ENCODE assay signal across 15 mouse cellular contexts in genomic region chr3:21992203-21992602, GRCm38 (mm10).
DNase-seq lines count a peak whose midpoint lies in the region; ATAC-seq and TF ChIP-seq lines count a peak whose summit lies in the region.
"Had no signal": no experiment of that assay in that cellular context is flagged by ENCODE, and none has a peak within 500 bp of the region (broad histone marks: within the 10 kb centered on the region; RNA-seq: fewer than 3 reads in every experiment).

No protein-coding gene starts in this region.

- H3K79me2 ChIP-seq in CH12.LX (replicated peaks; ENCODE audit: control insufficient read depth, extremely low read depth, insufficient read depth, poor library complexity, severe bottlenecking): no peaks in the 10 kb centered on the region

- 94% methylated on average over 5 of the region's 5 CpGs for WGBS in kidney, adult 2 months
- 93% methylated on average over 5 of the region's 5 CpGs for WGBS in embryonic facial prominence, embryonic 10.5 days

- peak overlapping the region; percentile 52; the same call in 1 of the 2 replicates for H3K27ac ChIP-seq in kidney, adult 2 months (ENCODE audit: insufficient read depth, low read depth, low read length)
- H3K27ac ChIP-seq in CH12.LX (ENCODE audit: insufficient read depth, low read depth): no peak overlapping the region
- no peak overlapping the region for H3K27ac ChIP-seq in embryonic facial prominence, embryonic 10.5 days (replicated peaks)
- H3K27ac ChIP-seq: embryonic facial prominence, embryonic 12.5 days; hindbrain, embryonic 13.5 days; liver, embryonic 14.5 days; midbrain, embryonic 15.5 days had no signal

- H3K36me3 ChIP-seq in kidney, adult 2 months (ENCODE audit: control insufficient read depth, insufficient read depth, low read length): no peaks in the 10 kb centered on the region
- H3K36me3 ChIP-seq in CH12.LX (replicated peaks in 1 of 2; ENCODE audit: control insufficient read depth in 1 of 2, insufficient read depth in 1 of 2, low read length in 1 of 2): no peaks in the 10 kb centered on the region
- H3K36me3 ChIP-seq in megakaryocyte, embryonic 14.5 days (replicated peaks; ENCODE audit: low read length): no peaks in the 10 kb centered on the region
- no peaks in the 10 kb centered on the region for H3K36me3 ChIP-seq in embryonic facial prominence, embryonic 10.5 days (replicated peaks)
- H3K36me3 ChIP-seq: embryonic facial prominence, embryonic 12.5 days; G1E; hindbrain, embryonic 13.5 days; midbrain, embryonic 15.5 days had no signal

- in situ Hi-C loops in CH12.LX (cut with MboI; ENCODE audit: low pct_ligation_motif_present, low pct_unique_long_range_greater_than_20kb, low sequenced_read_pairs): no loop called here

- peak overlapping the region; percentile 35; the same call in 1 of the 2 replicates for H3K4me2 ChIP-seq in CH12.LX (ENCODE audit: insufficient read depth, low read depth, poor library complexity, severe bottlenecking)
- H3K4me2 ChIP-seq: embryonic facial prominence, embryonic 12.5 days; hindbrain, embryonic 13.5 days; midbrain, embryonic 15.5 days had no signal

- no peak overlapping the region for H3K9ac ChIP-seq in CH12.LX (ENCODE audit: insufficient read depth, low read depth)
- H3K9ac ChIP-seq: embryonic facial prominence, embryonic 12.5 days; hindbrain, embryonic 13.5 days; liver, embryonic 14.5 days; midbrain, embryonic 15.5 days had no signal

- no peak for DNase-seq in kidney, adult 2 months
- DNase-seq in kidney, postnatal 25 days: no peak
- DNase-seq in CH12.LX (ENCODE audit: extremely low read depth): peak; percentile 11
- DNase-seq in urinary bladder, postnatal 4 days (ENCODE audit: low spot score in 2 of 2): no peak
- DNase-seq in embryonic facial prominence, embryonic 10.5 days (ENCODE audit: low spot score): no peak
- DNase-seq in layer of hippocampus, adult 9-11 months: no peak
- DNase-seq: adrenal gland, postnatal 10 days; cerebellum, postnatal 36 days had no signal

- TF ChIP-seq POLR2A in kidney, adult 2 months (IDR thresholded peaks at IDR 0.05; ENCODE audit: low read depth, low read length): no peak
- TF ChIP-seq POLR2A in CH12.LX (IDR thresholded peaks at IDR 0.05; ENCODE audit: low read depth, low read length): no peak

- TF ChIP-seq CTCF in kidney, adult 2 months (conservative IDR thresholded peaks at IDR 0.05; ENCODE audit: insufficient read depth, insufficient read length, low read depth, low read length): no peak
- TF ChIP-seq CTCF in CH12.LX (conservative IDR thresholded peaks at IDR 0.05 in 1 of 2, IDR thresholded peaks at IDR 0.05 in 1 of 2; ENCODE audit: low read depth in 2 of 2, low read length in 2 of 2): no peak

- no peak for TF ChIP-seq RAD21 in CH12.LX (IDR thresholded peaks at IDR 0.05; ENCODE audit: low read depth, low read length)

- ATAC-seq in hematopoietic stem cell, adult 5-6 weeks (replicated peaks in 1 of 2; ENCODE audit: insufficient read depth in 1 of 2, low FRiP score in 2 of 2, low TSS enrichment in 1 of 2, low read depth in 1 of 2, poor library complexity in 2 of 2, severe bottlenecking in 2 of 2): peak; percentile 6 to 9; a peak in 1 of 4 replicates
- ATAC-seq: midbrain, embryonic 15.5 days had no signal

- TF ChIP-seq EP300 in CH12.LX (IDR thresholded peaks at IDR 0.05; ENCODE audit: low read length): no peak

- no peak overlapping the region for H3K4me3 ChIP-seq in kidney, adult 2 months (ENCODE audit: insufficient read depth, low read depth, low read length)
- H3K4me3 ChIP-seq in CH12.LX (replicated peaks in 1 of 3; ENCODE audit: low read depth in 2 of 3, low read length in 2 of 3, poor library complexity in 1 of 3): no peak overlapping the region
- H3K4me3 ChIP-seq in megakaryocyte, embryonic 14.5 days (replicated peaks): peak overlapping the region; percentile 86
- no peak overlapping the region for H3K4me3 ChIP-seq in embryonic facial prominence, embryonic 10.5 days
- H3K4me3 ChIP-seq: embryonic facial prominence, embryonic 12.5 days; hindbrain, embryonic 13.5 days; midbrain, embryonic 15.5 days had no signal

- dilution Hi-C loops in CH12.LX (cut with MboI; ENCODE audit: extremely low pct_ligation_motif_present, extremely low pct_unique_long_range_greater_than_20kb, low sequenced_read_pairs): no loop called here

- no peaks in the 10 kb centered on the region for H3K9me3 ChIP-seq in CH12.LX (replicated peaks; ENCODE audit: low read length)
- no peaks in the 10 kb centered on the region for H3K9me3 ChIP-seq in megakaryocyte, embryonic 14.5 days
- no peaks in the 10 kb centered on the region for H3K9me3 ChIP-seq in embryonic facial prominence, embryonic 10.5 days
- H3K9me3 ChIP-seq: embryonic facial prominence, embryonic 12.5 days; G1E; hindbrain, embryonic 13.5 days; midbrain, embryonic 15.5 days had no signal

- no peaks in the 10 kb centered on the region for H3K27me3 ChIP-seq in kidney, adult 2 months (replicated peaks; ENCODE audit: control insufficient read depth, insufficient read depth, low read length)
- no peaks in the 10 kb centered on the region for H3K27me3 ChIP-seq in CH12.LX (replicated peaks)
- no peaks in the 10 kb centered on the region for H3K27me3 ChIP-seq in megakaryocyte, embryonic 14.5 days (replicated peaks)
- no peaks in the 10 kb centered on the region for H3K27me3 ChIP-seq in embryonic facial prominence, embryonic 10.5 days (replicated peaks; ENCODE audit: low read depth, poor library complexity, severe bottlenecking)
- H3K27me3 ChIP-seq: embryonic facial prominence, embryonic 12.5 days; hindbrain, embryonic 13.5 days; midbrain, embryonic 15.5 days had no signal

- peaks cover 25% of the 10 kb centered on the region for H3K4me1 ChIP-seq in kidney, adult 2 months (ENCODE audit: control insufficient read depth, insufficient read depth, low read length)
- H3K4me1 ChIP-seq in CH12.LX (ENCODE audit: control insufficient read depth in 1 of 2, insufficient read depth in 2 of 2): peaks cover 15 to 55% of the 10 kb centered on the region in 2 experiments
- peaks cover 91% of the 10 kb centered on the region for H3K4me1 ChIP-seq in megakaryocyte, embryonic 14.5 days
- no peaks in the 10 kb centered on the region for H3K4me1 ChIP-seq in embryonic facial prominence, embryonic 10.5 days
- H3K4me1 ChIP-seq: embryonic facial prominence, embryonic 12.5 days; hindbrain, embryonic 13.5 days; midbrain, embryonic 15.5 days had no signal

TF ChIP-seq in CH12.LX, 34 proteins besides CTCF, POLR2A, EP300 and RAD21:
- TF ChIP-seq JUN (IDR thresholded peaks at IDR 0.05; ENCODE audit: insufficient read depth, low read depth, low read length) (no peak), MYC (IDR thresholded peaks at IDR 0.05; ENCODE audit: low read depth, low read length) (no peak), UBTF (IDR thresholded peaks at IDR 0.05; ENCODE audit: low read depth, low read length) (no peak), MAX (IDR thresholded peaks at IDR 0.05; ENCODE audit: low read length) (no peak), USF1 (IDR thresholded peaks at IDR 0.05; ENCODE audit: low read depth, low read length) (no peak), CHD2 (IDR thresholded peaks at IDR 0.05; ENCODE audit: low read length) (no peak), PAX5 (IDR thresholded peaks at IDR 0.05; ENCODE audit: low read length) (no peak), BHLHE40 (IDR thresholded peaks at IDR 0.05; ENCODE audit: low read depth, low read length) (no peak), MAZ (IDR thresholded peaks at IDR 0.05; ENCODE audit: low read depth, low read length) (no peak)
